Mouse (Mus musculus): ENCODE measurements around the gene Tefm.

DNA sequence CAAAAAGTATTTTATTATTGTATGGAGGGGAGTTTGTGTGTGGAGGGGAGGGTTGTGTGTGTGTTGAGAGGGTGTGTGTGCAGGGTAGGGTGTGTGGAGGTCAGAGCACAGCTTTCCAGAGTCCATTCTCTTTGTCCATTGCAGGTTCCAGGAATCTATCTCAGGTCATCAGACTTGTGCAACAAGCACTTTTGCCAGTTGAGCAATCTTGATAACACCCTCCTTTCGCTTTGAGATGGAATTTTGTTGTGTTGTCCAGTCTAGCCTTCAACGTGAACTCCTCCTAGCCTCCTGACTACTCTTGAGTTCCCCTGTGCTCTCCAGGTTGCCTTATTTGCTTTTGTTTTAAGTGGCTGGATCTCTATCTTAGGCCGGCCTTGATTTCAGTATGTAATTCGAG is 48.3 kb upstream of the Tefm start:
- TF ChIP-seq CTCF (IDR thresholded peaks at IDR 0.05; ENCODE audit: extremely low read depth, insufficient read depth, low read length) (no peak), POLR2A (IDR thresholded peaks at IDR 0.05; ENCODE audit: extremely low read depth, insufficient read depth, low read length) (no peak)

Measured in cortical plate, adult 2 months (tissue).